Mouse (Mus musculus): ENCODE results near the gene Tsc22d1. TPM values are rescaled to one million over a fixed set of nuclear protein-coding genes. Genes with fewer than 3 reads are reported as not detected.

Gene Tsc22d1
- total and polyA plus RNA-seq, 3 experiments: 0.25 to 1.3 (median 0.69) TPM

- no peaks in the 10 kb centered on the region for H3K79me2 ChIP-seq (replicated peaks; ENCODE audit: control insufficient read depth, extremely low read depth, insufficient read depth, poor library complexity, severe bottlenecking)
- no peaks in the 10 kb centered on the region; a peak in 1 of 4 replicates for H3K4me1 ChIP-seq (ENCODE audit: control insufficient read depth in 1 of 2, insufficient read depth in 2 of 2)
- no peak overlapping the region for H3K4me3 ChIP-seq (replicated peaks in 1 of 3; ENCODE audit: low read depth in 2 of 3, low read length in 2 of 3, poor library complexity in 1 of 3)
- no peak overlapping the region for H3K27ac ChIP-seq (ENCODE audit: insufficient read depth, low read depth)
- no peaks in the 10 kb centered on the region for H3K36me3 ChIP-seq (replicated peaks in 1 of 2; ENCODE audit: control insufficient read depth in 1 of 2, insufficient read depth in 1 of 2, low read length in 1 of 2)
- TF ChIP-seq NELFE (IDR thresholded peaks at IDR 0.05; ENCODE audit: low read depth, low read length): no peak
- no peak for TF ChIP-seq USF2 (conservative IDR thresholded peaks at IDR 0.05; ENCODE audit: low read depth, low read length)
- TF ChIP-seq BHLHE40 (IDR thresholded peaks at IDR 0.05; ENCODE audit: low read depth, low read length): no peak
- no peak for TF ChIP-seq SMC3 (IDR thresholded peaks at IDR 0.05; ENCODE audit: low read depth, low read length)
- no peak for TF ChIP-seq MXI1 (IDR thresholded peaks at IDR 0.05; ENCODE audit: low read depth, low read length)
- no peak for TF ChIP-seq CHD2 (IDR thresholded peaks at IDR 0.05; ENCODE audit: low read length)
- no peak for TF ChIP-seq E2F4 (IDR thresholded peaks at IDR 0.05; ENCODE audit: insufficient replicate concordance, low read depth, low read length)
- no peak for TF ChIP-seq KAT2A (IDR thresholded peaks at IDR 0.05; ENCODE audit: insufficient replicate concordance, low read length)
- no peak for TF ChIP-seq MEF2A (IDR thresholded peaks at IDR 0.05; ENCODE audit: borderline replicate concordance, low read depth, low read length)
- TF ChIP-seq EP300 (IDR thresholded peaks at IDR 0.05; ENCODE audit: low read length): no peak
- TF ChIP-seq ZNF384 (IDR thresholded peaks at IDR 0.05; ENCODE audit: low read depth, low read length): no peak
- no peak for TF ChIP-seq RAD21 (IDR thresholded peaks at IDR 0.05; ENCODE audit: low read depth, low read length)
- TF ChIP-seq JUND (conservative IDR thresholded peaks at IDR 0.05; ENCODE audit: low read depth, low read length): no peak
- TF ChIP-seq ZC3H11A (IDR thresholded peaks at IDR 0.05; ENCODE audit: low read depth, low read length): no peak
- no peak for TF ChIP-seq GABPA (IDR thresholded peaks at IDR 0.05; ENCODE audit: insufficient replicate concordance, low read depth, low read length)
- no peak for TF ChIP-seq UBTF (IDR thresholded peaks at IDR 0.05; ENCODE audit: low read depth, low read length)
- H3K9me3 ChIP-seq (replicated peaks; ENCODE audit: low read length): peaks cover 16% of the 10 kb centered on the region
- no peaks in the 10 kb centered on the region for H3K27me3 ChIP-seq (replicated peaks)
- H3K4me2 ChIP-seq (ENCODE audit: insufficient read depth, low read depth, poor library complexity, severe bottlenecking): no peak overlapping the region
- DNase-seq (ENCODE audit: extremely low read depth): no peak
- in situ Hi-C loops (cut with MboI; ENCODE audit: low pct_ligation_motif_present, low pct_unique_long_range_greater_than_20kb, low sequenced_read_pairs) (no loop called here), dilution Hi-C loops (cut with MboI; ENCODE audit: extremely low pct_ligation_motif_present, extremely low pct_unique_long_range_greater_than_20kb, low sequenced_read_pairs) (no loop called here)
- H3K9ac ChIP-seq (ENCODE audit: insufficient read depth, low read depth): no peak overlapping the region
Measured at GRCm38 (mm10) chr14:76417346-76417745, 2.6 kb downstream of the Tsc22d1 start.

DNA sequence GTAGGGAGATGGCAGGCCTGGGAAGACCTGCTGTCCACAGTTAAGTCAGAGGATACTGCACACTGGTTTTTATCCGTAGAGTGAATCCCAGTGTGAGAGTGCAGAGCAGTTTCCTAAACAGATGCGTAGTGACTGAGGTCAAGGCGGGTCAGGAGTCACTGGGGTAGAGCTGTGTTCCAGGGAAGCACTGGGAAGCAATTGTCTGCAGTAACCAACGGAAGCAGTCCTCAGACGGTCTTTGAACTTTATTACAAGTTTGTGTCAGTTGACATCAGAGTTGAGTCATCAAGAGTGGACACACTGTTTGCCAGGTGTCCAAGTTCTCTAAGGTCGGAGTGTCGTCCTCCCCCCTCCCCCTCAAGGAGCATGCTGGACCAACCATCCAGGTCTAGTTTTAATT lies 6.0 kb downstream of the Tsc22d1 start:
- no peaks in the 10 kb centered on the region for H3K4me1 ChIP-seq (ENCODE audit: control insufficient read depth in 1 of 2, insufficient read depth in 2 of 2)
- in situ Hi-C loops (cut with MboI; ENCODE audit: low pct_ligation_motif_present, low pct_unique_long_range_greater_than_20kb, low sequenced_read_pairs) (no loop called here), dilution Hi-C loops (cut with MboI; ENCODE audit: extremely low pct_ligation_motif_present, extremely low pct_unique_long_range_greater_than_20kb, low sequenced_read_pairs) (no loop called here)
- H3K36me3 ChIP-seq (replicated peaks in 1 of 2; ENCODE audit: control insufficient read depth in 1 of 2, insufficient read depth in 1 of 2, low read length in 1 of 2): no peaks in the 10 kb centered on the region
- H3K9me3 ChIP-seq (replicated peaks; ENCODE audit: low read length): peaks cover 5% of the 10 kb centered on the region
- H3K4me3 ChIP-seq (replicated peaks in 1 of 3; ENCODE audit: low read depth in 2 of 3, low read length in 2 of 3, poor library complexity in 1 of 3): no peak overlapping the region
- H3K27me3 ChIP-seq (replicated peaks): no peaks in the 10 kb centered on the region
- no peak for TF ChIP-seq MEF2A (IDR thresholded peaks at IDR 0.05; ENCODE audit: borderline replicate concordance, low read depth, low read length)
- TF ChIP-seq USF2 (conservative IDR thresholded peaks at IDR 0.05; ENCODE audit: low read depth, low read length): no peak
- TF ChIP-seq BHLHE40 (IDR thresholded peaks at IDR 0.05; ENCODE audit: low read depth, low read length): no peak
- TF ChIP-seq RCOR1 (conservative IDR thresholded peaks at IDR 0.05; ENCODE audit: low read depth, low read length): no peak
- no peak for TF ChIP-seq JUND (conservative IDR thresholded peaks at IDR 0.05; ENCODE audit: low read depth, low read length)
- no peak for TF ChIP-seq MXI1 (IDR thresholded peaks at IDR 0.05; ENCODE audit: low read depth, low read length)
- TF ChIP-seq NELFE (IDR thresholded peaks at IDR 0.05; ENCODE audit: low read depth, low read length): no peak
- TF ChIP-seq USF1 (IDR thresholded peaks at IDR 0.05; ENCODE audit: low read depth, low read length): no peak
- no peak for TF ChIP-seq UBTF (IDR thresholded peaks at IDR 0.05; ENCODE audit: low read depth, low read length)
- TF ChIP-seq MYC (IDR thresholded peaks at IDR 0.05; ENCODE audit: low read depth, low read length): no peak
- no peak for TF ChIP-seq ZMIZ1 (IDR thresholded peaks at IDR 0.05; ENCODE audit: low read depth, low read length)
- no peak for TF ChIP-seq IRF4 (IDR thresholded peaks at IDR 0.05; ENCODE audit: low read depth, low read length)
- no peak for TF ChIP-seq SIN3A (IDR thresholded peaks at IDR 0.05; ENCODE audit: low read length)
- no peak for TF ChIP-seq ELF1 (IDR thresholded peaks at IDR 0.05; ENCODE audit: low read depth, low read length)
- no peak for TF ChIP-seq SMC3 (IDR thresholded peaks at IDR 0.05; ENCODE audit: low read depth, low read length)
- TF ChIP-seq RAD21 (IDR thresholded peaks at IDR 0.05; ENCODE audit: low read depth, low read length): no peak
- TF ChIP-seq CTCF (conservative IDR thresholded peaks at IDR 0.05 in 1 of 2, IDR thresholded peaks at IDR 0.05 in 1 of 2; ENCODE audit: low read depth in 2 of 2, low read length in 2 of 2): no peak
- TF ChIP-seq MAFK (IDR thresholded peaks at IDR 0.05; ENCODE audit: insufficient replicate concordance, low read length): no peak
- no peak for TF ChIP-seq ZNF384 (IDR thresholded peaks at IDR 0.05; ENCODE audit: low read depth, low read length)
- TF ChIP-seq TCF12 (IDR thresholded peaks at IDR 0.05; ENCODE audit: low read depth, low read length): no peak
- no peak for DNase-seq (ENCODE audit: extremely low read depth)
- no peak overlapping the region for H3K9ac ChIP-seq (ENCODE audit: insufficient read depth, low read depth)
- H3K27ac ChIP-seq (ENCODE audit: insufficient read depth, low read depth): no peak overlapping the region
- no peaks in the 10 kb centered on the region for H3K79me2 ChIP-seq (replicated peaks; ENCODE audit: control insufficient read depth, extremely low read depth, insufficient read depth, poor library complexity, severe bottlenecking)
- H3K4me2 ChIP-seq (ENCODE audit: insufficient read depth, low read depth, poor library complexity, severe bottlenecking): no peak overlapping the region
